Mouse (Mus musculus) lung, postnatal 0 days (tissue): Measurements from ENCODE around the gene Havcr1.

ENCODE experiments used
- CTCF ChIP-seq: IDR thresholded peaks from 2 replicates; pipeline ENCODE4 v1.5.1; 2016; ENCODE audit warnings: antibody characterized with exemption, mild to moderate bottlenecking
- EP300 ChIP-seq: IDR thresholded peaks from 2 replicates; pipeline ENCODE4 v1.6.1; 2016; ENCODE audit warnings: antibody characterized with exemption, mild to moderate bottlenecking, control low read depth

DNA sequence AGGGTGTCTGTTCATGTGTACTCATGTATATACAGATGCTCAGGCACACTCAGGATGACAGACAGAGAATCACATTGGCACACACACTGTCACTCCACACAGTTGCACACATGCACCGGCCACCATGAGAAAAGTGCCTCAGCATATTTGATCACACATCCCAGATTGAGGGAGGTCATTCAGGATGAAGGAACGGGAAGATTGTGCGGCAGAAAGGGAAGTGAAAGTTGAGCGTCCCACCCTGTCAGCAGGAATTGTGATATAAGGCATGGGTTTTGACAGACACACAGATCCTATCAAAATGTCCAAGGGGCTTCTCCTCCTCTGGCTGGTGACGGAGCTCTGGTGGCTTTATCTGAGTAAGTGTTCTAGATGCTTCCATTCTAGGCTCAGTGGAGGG lies 75.6 kb downstream of the Havcr1 start, which contains the start of gene Timd4:
- TF ChIP-seq EP300 (no peak), CTCF (no peak)
